Mouse (Mus musculus) megakaryocyte, embryonic 14.5 days (primary cell): ENCODE data around the gene Ctdsp2.

Experiments used
- FLI1 ChIP-seq: IDR thresholded peaks from 2 replicates; pipeline ENCODE4 v1.6.1; 2012; ENCODE audit warnings: low read length, inconsistent platforms, mixed read lengths
- GATA1 ChIP-seq: IDR thresholded peaks from 3 replicates; pipeline ENCODE4 v1.6.1; 2012; ENCODE audit warnings: mixed read lengths, low read length, inconsistent platforms, borderline replicate concordance

GRCm38 (mm10) chr10:126945531-126945930 lies 33.0 kb upstream of the Ctdsp2 start:
- TF ChIP-seq GATA1 (no peak), FLI1 (no peak)
